Mouse (Mus musculus): ENCODE data around the gene Maml2. TPM values are rescaled to one million over a fixed set of nuclear protein-coding genes. Genes with fewer than 3 reads are reported as not detected.
A peak's percentile ranks its signal among the peaks of the same experiment; 100 is the strongest.

The Maml2 gene
- polyA plus RNA-seq, 1 experiment from 2014 or later: 9.9 TPM

DNA sequence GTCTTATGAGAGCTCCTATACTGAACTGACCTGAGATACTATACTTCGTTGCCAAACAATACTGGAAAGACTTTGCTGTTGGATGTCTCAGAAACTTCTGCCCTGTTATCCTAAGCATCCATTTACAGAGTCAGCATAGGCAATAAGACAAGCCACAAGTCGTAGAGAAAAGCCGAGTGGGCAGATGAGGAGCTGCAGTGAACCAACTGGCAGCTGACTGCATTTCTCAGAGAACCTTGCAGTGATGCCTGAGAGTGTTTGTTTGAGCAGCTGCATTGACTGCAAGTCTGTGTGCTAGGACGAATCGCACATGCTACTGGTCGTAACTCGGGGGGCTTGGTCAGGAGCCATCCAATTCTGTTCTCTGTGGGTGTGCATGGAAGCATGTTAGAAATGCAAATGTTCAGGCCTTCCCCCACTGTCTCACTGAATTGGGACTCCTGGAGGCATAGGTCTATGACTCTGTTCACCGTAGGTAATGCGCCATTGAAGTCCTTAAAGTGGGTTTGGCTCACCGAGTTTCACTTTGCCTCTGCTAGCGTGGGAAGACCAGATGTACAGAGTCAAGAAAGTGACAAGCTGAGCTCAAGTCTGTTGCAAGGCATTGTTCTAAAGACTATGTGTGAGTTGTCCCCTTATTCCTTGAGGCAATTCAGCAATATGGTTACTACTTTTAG is 267.7 kb downstream of the Maml2 start:
- no peak overlapping the region for H3K27ac ChIP-seq (ENCODE audit: low read length)
- H3K4me3 ChIP-seq (ENCODE audit: low read depth, low read length): no peak overlapping the region
- no peaks in the 10 kb centered on the region for H3K9me3 ChIP-seq (replicated peaks; ENCODE audit: control insufficient read depth, low read length, poor library complexity, severe bottlenecking)
- peaks cover 7% of the 10 kb centered on the region; the same call in 1 of the 2 replicates for H3K4me1 ChIP-seq (ENCODE audit: control insufficient read depth, insufficient read depth, low read length)
- no peak for ATAC-seq
- no peaks in the 10 kb centered on the region for H3K27me3 ChIP-seq (ENCODE audit: control insufficient read depth, insufficient read depth, low read depth, low read length)
- no peak overlapping the region for H3K4me2 ChIP-seq (ENCODE audit: low read length)
- no peaks in the 10 kb centered on the region for H3K36me3 ChIP-seq (ENCODE audit: control insufficient read depth, insufficient read depth, low read length)
- H3K9ac ChIP-seq (ENCODE audit: low read depth, low read length): no peak overlapping the region
- 58% methylated on average over 11 of the region's 11 CpGs for WGBS

DNA sequence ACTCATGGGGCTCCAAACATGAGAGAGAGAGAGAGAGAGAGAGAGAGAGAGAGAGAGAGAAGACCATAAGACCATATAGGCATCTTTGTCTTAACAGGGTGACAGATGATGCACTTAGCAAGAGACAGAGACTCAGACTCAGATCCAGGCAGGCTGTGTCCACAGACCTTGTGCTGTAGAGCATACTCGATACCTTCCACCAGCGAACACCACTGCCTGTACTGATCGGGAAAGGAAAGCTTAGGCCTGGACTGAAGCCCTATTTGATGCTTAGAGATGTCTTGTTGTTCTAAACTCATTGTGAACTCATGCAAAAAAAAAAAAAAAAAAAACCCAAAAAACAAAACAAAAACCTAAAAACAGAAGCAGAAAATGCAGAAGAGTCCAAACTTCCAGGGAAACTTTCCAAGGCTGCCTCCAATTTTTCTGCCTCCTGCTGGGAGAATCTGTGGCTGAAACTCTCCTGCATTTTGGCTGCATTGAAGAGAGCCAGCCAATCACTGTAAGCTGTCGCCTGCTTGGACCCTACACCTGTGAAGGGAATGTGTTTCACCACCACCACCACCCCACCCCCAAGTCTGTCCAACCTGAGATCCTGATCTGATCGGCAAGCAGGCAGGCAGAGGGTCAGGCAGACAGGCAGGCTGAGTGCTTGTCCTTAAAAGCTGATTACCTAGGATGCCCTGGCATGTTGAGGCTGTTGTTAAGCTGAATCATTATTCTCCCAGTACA is 268.6 kb downstream of the Maml2 start:
- Histone ChIP-seq H3K9ac (ENCODE audit: low read depth, low read length) (no peak overlapping the region), H3K9me3 (replicated peaks; ENCODE audit: control insufficient read depth, low read length, poor library complexity, severe bottlenecking) (no peaks in the 10 kb centered on the region), H3K4me1 (ENCODE audit: control insufficient read depth, insufficient read depth, low read length) (peaks cover 7% of the 10 kb centered on the region; the same call in 1 of the 2 replicates), H3K27me3 (ENCODE audit: control insufficient read depth, insufficient read depth, low read depth, low read length) (no peaks in the 10 kb centered on the region), H3K4me3 (ENCODE audit: low read depth, low read length) (no peak overlapping the region), H3K27ac (ENCODE audit: low read length) (no peak overlapping the region), H3K4me2 (ENCODE audit: low read length) (no peak overlapping the region), H3K36me3 (ENCODE audit: control insufficient read depth, insufficient read depth, low read length) (no peaks in the 10 kb centered on the region)
- WGBS: 91% methylated on average over 5 of the region's 5 CpGs
- no peak for ATAC-seq

GRCm38 (mm10) chr9:13569023-13569422 is 271.3 kb downstream of the Maml2 start:
- H3K4me1 ChIP-seq (ENCODE audit: control insufficient read depth, insufficient read depth, low read length): no peaks in the 10 kb centered on the region; the same call in 1 of the 2 replicates
- no peaks in the 10 kb centered on the region for H3K9me3 ChIP-seq (replicated peaks; ENCODE audit: control insufficient read depth, low read length, poor library complexity, severe bottlenecking)
- 97% methylated on average over 4 of the region's 4 CpGs for WGBS
- no peak overlapping the region for H3K9ac ChIP-seq (ENCODE audit: low read depth, low read length)
- H3K4me3 ChIP-seq (ENCODE audit: low read depth, low read length): no peak overlapping the region
- H3K4me2 ChIP-seq (ENCODE audit: low read length): no peak overlapping the region
- H3K27me3 ChIP-seq (ENCODE audit: control insufficient read depth, insufficient read depth, low read depth, low read length): no peaks in the 10 kb centered on the region
- no peaks in the 10 kb centered on the region for H3K36me3 ChIP-seq (ENCODE audit: control insufficient read depth, insufficient read depth, low read length)
- no peak overlapping the region for H3K27ac ChIP-seq (ENCODE audit: low read length)
- ATAC-seq: no peak

- ATAC-seq: no peak
- Histone ChIP-seq H3K9me3 (replicated peaks; ENCODE audit: control insufficient read depth, low read length, poor library complexity, severe bottlenecking) (no peaks in the 10 kb centered on the region), H3K27me3 (ENCODE audit: control insufficient read depth, insufficient read depth, low read depth, low read length) (no peaks in the 10 kb centered on the region), H3K4me1 (ENCODE audit: control insufficient read depth, insufficient read depth, low read length) (no peaks in the 10 kb centered on the region), H3K4me2 (ENCODE audit: low read length) (no peak overlapping the region), H3K9ac (ENCODE audit: low read depth, low read length) (no peak overlapping the region), H3K4me3 (ENCODE audit: low read depth, low read length) (no peak overlapping the region), H3K36me3 (ENCODE audit: control insufficient read depth, insufficient read depth, low read length) (no peaks in the 10 kb centered on the region), H3K27ac (ENCODE audit: low read length) (no peak overlapping the region)
- 89% methylated on average over 3 of the region's 3 CpGs for WGBS
Measured at GRCm38 (mm10) chr9:13572847-13573246, 275.1 kb downstream of the Maml2 start.

- H3K9me3 ChIP-seq (replicated peaks; ENCODE audit: control insufficient read depth, low read length, poor library complexity, severe bottlenecking): no peaks in the 10 kb centered on the region
- 82% methylated on average over 5 of the region's 5 CpGs for WGBS
Measured at GRCm38 (mm10) chr9:13574059-13574458, 276.3 kb downstream of the Maml2 start.

GRCm38 (mm10) chr9:13574913-13575312 is 277.2 kb downstream of the Maml2 start:
- Histone ChIP-seq H3K9me3 (replicated peaks; ENCODE audit: control insufficient read depth, low read length, poor library complexity, severe bottlenecking) (no peaks in the 10 kb centered on the region), H3K27me3 (ENCODE audit: control insufficient read depth, insufficient read depth, low read depth, low read length) (no peaks in the 10 kb centered on the region), H3K4me1 (ENCODE audit: control insufficient read depth, insufficient read depth, low read length) (no peaks in the 10 kb centered on the region), H3K4me3 (ENCODE audit: low read depth, low read length) (no peak overlapping the region), H3K4me2 (ENCODE audit: low read length) (no peak overlapping the region), H3K27ac (ENCODE audit: low read length) (no peak overlapping the region), H3K36me3 (ENCODE audit: control insufficient read depth, insufficient read depth, low read length) (no peaks in the 10 kb centered on the region), H3K9ac (ENCODE audit: low read depth, low read length) (no peak overlapping the region)
- no peak for ATAC-seq
- 75% methylated on average over 2 of the region's 2 CpGs for WGBS

More at GRCm38 (mm10) chr9:13574059-13574458, 276.3 kb downstream of the Maml2 start:
- no peak for ATAC-seq
- H3K9ac ChIP-seq (ENCODE audit: low read depth, low read length): no peak overlapping the region
- no peak overlapping the region for H3K27ac ChIP-seq (ENCODE audit: low read length)
- H3K4me3 ChIP-seq (ENCODE audit: low read depth, low read length): no peak overlapping the region
- H3K27me3 ChIP-seq (ENCODE audit: control insufficient read depth, insufficient read depth, low read depth, low read length): no peaks in the 10 kb centered on the region
- no peaks in the 10 kb centered on the region for H3K4me1 ChIP-seq (ENCODE audit: control insufficient read depth, insufficient read depth, low read length)
- H3K36me3 ChIP-seq (ENCODE audit: control insufficient read depth, insufficient read depth, low read length): no peaks in the 10 kb centered on the region
- H3K4me2 ChIP-seq (ENCODE audit: low read length): no peak overlapping the region

DNA sequence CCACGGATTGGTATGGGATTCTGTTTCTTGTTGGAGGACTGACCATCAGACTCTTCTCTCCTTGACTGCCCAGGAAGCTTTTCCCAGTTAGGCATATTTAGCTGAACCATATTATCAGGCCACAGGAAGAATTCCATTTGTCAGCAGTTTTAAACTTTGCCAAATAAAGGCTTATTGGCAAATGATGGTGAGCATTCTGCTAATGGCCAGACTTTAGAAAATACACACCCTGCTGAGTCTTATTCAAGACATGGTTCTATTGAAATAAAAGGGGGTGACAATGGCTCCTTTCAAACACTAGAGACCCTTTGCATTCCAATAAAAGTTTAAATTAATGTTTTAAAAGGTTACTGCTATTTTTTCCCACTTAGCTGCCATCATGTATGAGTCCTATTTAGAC is 279.4 kb downstream of the Maml2 start:
- Histone ChIP-seq H3K9me3 (replicated peaks; ENCODE audit: control insufficient read depth, low read length, poor library complexity, severe bottlenecking) (no peaks in the 10 kb centered on the region), H3K9ac (ENCODE audit: low read depth, low read length) (no peak overlapping the region), H3K27me3 (ENCODE audit: control insufficient read depth, insufficient read depth, low read depth, low read length) (no peaks in the 10 kb centered on the region), H3K4me3 (ENCODE audit: low read depth, low read length) (no peak overlapping the region), H3K4me1 (ENCODE audit: control insufficient read depth, insufficient read depth, low read length) (no peaks in the 10 kb centered on the region), H3K4me2 (ENCODE audit: low read length) (no peak overlapping the region), H3K27ac (ENCODE audit: low read length) (no peak overlapping the region), H3K36me3 (ENCODE audit: control insufficient read depth, insufficient read depth, low read length) (no peaks in the 10 kb centered on the region)
- WGBS: 73% methylated on average over 1 of the region's 1 CpGs
- no peak for ATAC-seq

GRCm38 (mm10) chr9:13581184-13581583 is 283.4 kb downstream of the Maml2 start:
- H3K9me3 ChIP-seq (replicated peaks; ENCODE audit: control insufficient read depth, low read length, poor library complexity, severe bottlenecking): no peaks in the 10 kb centered on the region
- H3K27me3 ChIP-seq (ENCODE audit: control insufficient read depth, insufficient read depth, low read depth, low read length): no peaks in the 10 kb centered on the region
- H3K4me2 ChIP-seq (ENCODE audit: low read length): no peak overlapping the region
- H3K36me3 ChIP-seq (ENCODE audit: control insufficient read depth, insufficient read depth, low read length): no peaks in the 10 kb centered on the region
- peaks cover 10% of the 10 kb centered on the region for H3K4me1 ChIP-seq (ENCODE audit: control insufficient read depth, insufficient read depth, low read length)
- no peak for ATAC-seq
- no peak overlapping the region for H3K4me3 ChIP-seq (ENCODE audit: low read depth, low read length)
- H3K9ac ChIP-seq (ENCODE audit: low read depth, low read length): no peak overlapping the region
- H3K27ac ChIP-seq (ENCODE audit: low read length): no peak overlapping the region
- 86% methylated on average over 5 of the region's 5 CpGs for WGBS

- no peaks in the 10 kb centered on the region for H3K36me3 ChIP-seq (ENCODE audit: control insufficient read depth, insufficient read depth, low read length)
- H3K4me1 ChIP-seq (ENCODE audit: control insufficient read depth, insufficient read depth, low read length): peaks cover 10% of the 10 kb centered on the region
- no peak overlapping the region for H3K4me2 ChIP-seq (ENCODE audit: low read length)
- ATAC-seq: no peak
- H3K9ac ChIP-seq (ENCODE audit: low read depth, low read length): no peak overlapping the region
- H3K9me3 ChIP-seq (replicated peaks; ENCODE audit: control insufficient read depth, low read length, poor library complexity, severe bottlenecking): no peaks in the 10 kb centered on the region
- H3K27me3 ChIP-seq (ENCODE audit: control insufficient read depth, insufficient read depth, low read depth, low read length): no peaks in the 10 kb centered on the region
- H3K4me3 ChIP-seq (ENCODE audit: low read depth, low read length): no peak overlapping the region
- H3K27ac ChIP-seq (ENCODE audit: low read length): peak overlapping the region; percentile 33; the same call in 1 of the 2 replicates
- 43% methylated on average over 5 of the region's 5 CpGs for WGBS
Measured at GRCm38 (mm10) chr9:13583952-13584351, 286.2 kb downstream of the Maml2 start.

All from midbrain, embryonic 16.5 days (tissue).